Mouse (Mus musculus): ENCODE results near the gene Ndufs5. TPM values are rescaled to one million over a fixed set of nuclear protein-coding genes. Genes with fewer than 3 reads are reported as not detected.

Gene Ndufs5
- polyA plus RNA-seq, 1 experiment from 2014 or later = 362 TPM

DNA sequence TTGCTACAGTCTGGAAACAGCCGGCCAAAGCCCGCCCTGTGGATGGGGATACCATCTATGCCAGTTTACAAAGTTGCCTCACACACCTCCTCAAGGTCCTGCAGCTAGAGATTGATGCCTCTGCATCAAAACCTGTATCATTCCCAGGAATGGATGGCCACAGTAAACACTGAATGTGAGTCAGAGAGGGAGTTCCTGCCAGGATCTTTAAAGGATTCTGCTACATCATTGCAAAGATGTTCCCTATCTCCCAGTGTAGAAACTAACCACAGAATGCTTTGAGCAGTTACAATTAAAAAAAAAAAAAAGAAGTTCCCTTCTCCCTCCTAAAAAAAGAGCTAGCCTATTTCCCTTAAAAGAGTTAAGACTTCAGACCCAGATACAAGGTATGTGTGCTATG lies 12.7 kb downstream of the Ndufs5 start:
- WGBS = 95% methylated on average over 2 of the region's 2 CpGs
- no peaks in the 10 kb centered on the region for H3K27me3 ChIP-seq (replicated peaks; ENCODE audit: control insufficient read depth, insufficient read depth, low read length)
- H3K9me3 ChIP-seq (ENCODE audit: control insufficient read depth, low read length) = no peaks in the 10 kb centered on the region
- no peaks in the 10 kb centered on the region for H3K36me3 ChIP-seq (ENCODE audit: control insufficient read depth, insufficient read depth)
- H3K4me3 ChIP-seq (replicated peaks; ENCODE audit: low read length) = no peak overlapping the region
- H3K9ac ChIP-seq (replicated peaks; ENCODE audit: low read depth, low read length) = no peak overlapping the region
- ATAC-seq = no peak
- H3K4me1 ChIP-seq (replicated peaks; ENCODE audit: control insufficient read depth, insufficient read depth, low read length) = no peaks in the 10 kb centered on the region
- no peak overlapping the region for H3K4me2 ChIP-seq (ENCODE audit: low read length)
- H3K27ac ChIP-seq (ENCODE audit: low read length) = no peak overlapping the region

DNA sequence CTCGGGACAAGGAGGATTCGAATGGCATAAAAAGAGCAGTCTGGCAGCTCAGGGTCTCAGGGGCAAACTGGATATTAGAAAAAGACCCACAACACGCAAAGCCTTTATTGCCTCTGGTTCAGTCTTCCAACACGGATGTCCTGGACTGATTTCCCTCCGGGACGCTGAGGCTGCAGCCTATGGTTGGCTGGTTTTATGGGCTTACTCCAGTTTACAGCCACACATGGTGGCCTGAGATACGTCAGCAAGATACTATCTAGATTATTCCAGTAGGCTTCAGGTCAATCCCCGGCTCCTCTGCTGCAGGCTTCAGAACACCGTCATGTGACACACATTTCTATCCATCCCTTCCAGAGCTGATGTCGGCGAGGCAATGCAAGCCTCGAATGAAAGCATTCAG lies 24.6 kb downstream of the Ndufs5 start:
- Histone ChIP-seq H3K9me3 (ENCODE audit: control insufficient read depth, low read length) (no peaks in the 10 kb centered on the region), H3K4me3 (replicated peaks; ENCODE audit: low read length) (no peak overlapping the region), H3K4me1 (replicated peaks; ENCODE audit: control insufficient read depth, insufficient read depth, low read length) (no peaks in the 10 kb centered on the region), H3K36me3 (ENCODE audit: control insufficient read depth, insufficient read depth) (no peaks in the 10 kb centered on the region), H3K27ac (ENCODE audit: low read length) (no peak overlapping the region), H3K27me3 (replicated peaks; ENCODE audit: control insufficient read depth, insufficient read depth, low read length) (no peaks in the 10 kb centered on the region), H3K9ac (replicated peaks; ENCODE audit: low read depth, low read length) (no peak overlapping the region), H3K4me2 (ENCODE audit: low read length) (no peak overlapping the region)
- 89% methylated on average over 12 of the region's 12 CpGs for WGBS
- no peak for ATAC-seq

DNA sequence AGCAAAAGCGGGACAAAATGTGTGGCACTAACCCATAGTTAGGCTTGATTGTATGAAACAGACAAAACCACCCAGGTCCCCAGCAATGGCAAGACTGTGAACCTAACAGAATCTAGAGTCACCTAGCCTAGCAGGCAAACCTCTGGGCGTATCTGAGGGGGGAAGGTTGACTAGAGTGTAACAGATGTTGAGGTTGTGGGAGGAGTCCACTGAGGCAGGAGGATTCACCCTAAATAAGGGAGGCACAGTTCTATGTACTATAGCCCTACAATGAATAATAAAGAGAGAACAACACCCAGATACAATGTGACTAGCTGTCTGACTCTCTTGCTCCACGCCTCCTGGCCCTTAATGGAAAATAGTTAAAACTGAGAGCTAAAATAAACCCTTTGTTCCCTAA lies 25.9 kb downstream of the Ndufs5 start:
- H3K9me3 ChIP-seq (ENCODE audit: control insufficient read depth, low read length) = no peaks in the 10 kb centered on the region
- no peaks in the 10 kb centered on the region for H3K36me3 ChIP-seq (ENCODE audit: control insufficient read depth, insufficient read depth)
- 87% methylated on average over 3 of the region's 3 CpGs for WGBS
- no peak overlapping the region for H3K4me2 ChIP-seq (ENCODE audit: low read length)
- H3K4me3 ChIP-seq (replicated peaks; ENCODE audit: low read length) = no peak overlapping the region
- H3K27ac ChIP-seq (ENCODE audit: low read length) = no peak overlapping the region
- no peak for ATAC-seq
- no peak overlapping the region for H3K9ac ChIP-seq (replicated peaks; ENCODE audit: low read depth, low read length)
- no peaks in the 10 kb centered on the region for H3K27me3 ChIP-seq (replicated peaks; ENCODE audit: control insufficient read depth, insufficient read depth, low read length)
- no peaks in the 10 kb centered on the region for H3K4me1 ChIP-seq (replicated peaks; ENCODE audit: control insufficient read depth, insufficient read depth, low read length)

DNA sequence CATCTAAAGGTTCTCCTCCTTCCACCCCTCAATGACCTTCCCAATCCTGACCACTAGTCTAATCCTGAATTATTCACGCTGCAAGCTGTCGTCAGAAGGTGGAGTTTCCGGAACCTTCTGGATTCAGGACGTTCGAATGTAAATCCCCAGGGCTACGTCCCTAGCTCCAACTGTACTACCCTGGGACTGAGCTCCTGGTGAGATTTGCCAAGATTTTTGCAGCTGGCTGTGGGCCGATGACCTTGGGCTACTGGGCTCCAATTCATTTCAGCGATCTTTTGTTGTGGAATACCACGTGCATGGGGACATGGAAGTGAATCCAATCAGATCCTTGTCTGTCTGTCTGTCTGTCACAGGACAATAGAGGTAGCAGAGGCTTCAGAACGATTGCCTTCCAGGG lies 27.7 kb downstream of the Ndufs5 start:
- Histone ChIP-seq H3K4me3 (replicated peaks; ENCODE audit: low read length) (no peak overlapping the region), H3K27ac (ENCODE audit: low read length) (no peak overlapping the region), H3K9ac (replicated peaks; ENCODE audit: low read depth, low read length) (no peak overlapping the region), H3K27me3 (replicated peaks; ENCODE audit: control insufficient read depth, insufficient read depth, low read length) (no peaks in the 10 kb centered on the region), H3K4me1 (replicated peaks; ENCODE audit: control insufficient read depth, insufficient read depth, low read length) (peaks cover 7% of the 10 kb centered on the region), H3K4me2 (ENCODE audit: low read length) (no peak overlapping the region), H3K9me3 (ENCODE audit: control insufficient read depth, low read length) (no peaks in the 10 kb centered on the region), H3K36me3 (ENCODE audit: control insufficient read depth, insufficient read depth) (no peaks in the 10 kb centered on the region)
- ATAC-seq = no peak
- WGBS = 85% methylated on average over 10 of the region's 10 CpGs

DNA sequence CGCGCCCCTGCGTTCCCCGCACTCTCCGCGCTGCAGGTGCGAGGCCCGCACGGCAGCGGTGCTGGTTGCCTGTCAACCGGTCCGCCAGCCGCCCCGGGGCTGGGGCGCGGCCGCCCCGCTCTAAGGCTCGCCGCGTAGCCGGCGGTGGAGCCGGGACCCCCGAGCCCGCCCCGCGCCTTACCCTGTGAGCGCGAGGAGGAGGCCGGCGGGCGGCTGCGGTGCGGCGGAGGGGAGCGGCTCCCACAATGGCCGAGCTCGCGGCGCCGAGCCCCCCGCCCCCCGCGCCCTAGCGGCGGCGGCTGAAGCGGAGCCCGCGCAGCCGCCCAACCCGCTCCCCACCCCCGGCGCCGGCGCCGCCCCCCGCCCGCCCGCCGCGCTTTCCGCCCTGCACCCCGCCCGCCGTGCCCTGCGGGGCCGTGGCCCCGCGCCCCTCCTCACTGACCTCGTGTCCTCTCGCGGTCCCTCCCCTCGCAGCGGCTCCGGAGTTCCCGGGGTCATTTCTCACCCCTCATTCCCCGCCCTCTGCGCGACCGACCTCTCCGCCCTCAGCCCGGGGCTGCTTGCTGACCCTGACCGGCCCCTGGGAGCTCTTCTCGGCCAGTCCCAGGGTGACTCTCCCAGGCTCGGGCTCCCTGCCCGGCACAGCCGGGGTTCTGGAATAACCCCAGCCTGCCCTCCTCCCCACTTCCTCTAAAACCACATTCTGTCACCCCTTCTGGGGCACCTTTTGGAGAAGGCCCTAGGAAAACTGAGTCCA lies 30.8 kb downstream of the Ndufs5 start:
- WGBS = under 1% methylated on average over 49 of the region's 89 CpGs
- H3K4me3 ChIP-seq (replicated peaks; ENCODE audit: low read length) = peak overlapping the region; percentile 90
- peak overlapping the region; percentile 89 for H3K27ac ChIP-seq (ENCODE audit: low read length)
- H3K4me2 ChIP-seq (ENCODE audit: low read length) = peak overlapping the region; percentile 67
- no peaks in the 10 kb centered on the region for H3K27me3 ChIP-seq (replicated peaks; ENCODE audit: control insufficient read depth, insufficient read depth, low read length)
- no peaks in the 10 kb centered on the region for H3K36me3 ChIP-seq (ENCODE audit: control insufficient read depth, insufficient read depth)
- peaks cover 20% of the 10 kb centered on the region for H3K4me1 ChIP-seq (replicated peaks; ENCODE audit: control insufficient read depth, insufficient read depth, low read length)
- peak overlapping the region; percentile 98 for H3K9ac ChIP-seq (replicated peaks; ENCODE audit: low read depth, low read length)
- H3K9me3 ChIP-seq (ENCODE audit: control insufficient read depth, low read length) = no peaks in the 10 kb centered on the region
- peak; percentile 60 for ATAC-seq

DNA sequence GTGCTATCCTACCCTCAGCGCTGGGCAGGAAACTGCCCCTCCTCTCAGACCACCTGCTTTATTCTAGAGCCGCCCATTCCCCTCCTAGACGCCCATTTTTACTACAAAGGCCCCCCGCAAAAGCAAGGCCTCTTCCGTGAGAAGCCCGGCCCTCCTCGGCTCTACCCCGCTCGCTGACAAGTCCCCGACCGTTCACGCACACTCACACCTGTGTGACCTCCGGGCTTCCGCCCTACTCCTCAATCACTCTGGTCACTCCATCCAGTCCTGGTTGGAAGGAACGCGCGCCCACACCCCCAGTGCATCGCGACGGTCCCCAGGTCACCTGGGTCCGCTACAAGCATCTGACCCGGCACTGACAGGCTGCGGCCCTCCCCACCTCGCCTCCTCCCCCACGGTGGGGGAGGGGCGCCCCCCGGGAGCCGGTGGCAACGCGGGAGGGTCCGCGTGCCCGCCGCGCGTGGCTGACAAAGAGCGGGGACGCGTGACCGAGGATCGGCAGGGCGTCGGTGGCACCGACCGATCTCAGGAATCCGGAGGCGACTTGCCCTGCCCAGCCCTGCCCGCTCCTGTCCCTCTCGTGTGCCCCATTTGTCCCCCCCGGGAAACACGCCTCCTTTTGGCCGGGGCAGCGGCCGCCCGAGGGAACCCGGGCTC lies 31.5 kb downstream of the Ndufs5 start:
- H3K4me2 ChIP-seq (ENCODE audit: low read length) = peak overlapping the region; percentile 67
- H3K36me3 ChIP-seq (ENCODE audit: control insufficient read depth, insufficient read depth) = no peaks in the 10 kb centered on the region
- H3K4me1 ChIP-seq (replicated peaks; ENCODE audit: control insufficient read depth, insufficient read depth, low read length) = peaks cover 21% of the 10 kb centered on the region
- peak overlapping the region; percentile 98 for H3K9ac ChIP-seq (replicated peaks; ENCODE audit: low read depth, low read length)
- H3K4me3 ChIP-seq (replicated peaks; ENCODE audit: low read length) = peak overlapping the region; percentile 90
- H3K27me3 ChIP-seq (replicated peaks; ENCODE audit: control insufficient read depth, insufficient read depth, low read length) = no peaks in the 10 kb centered on the region
- H3K9me3 ChIP-seq (ENCODE audit: control insufficient read depth, low read length) = no peaks in the 10 kb centered on the region
- under 1% methylated on average over 56 of the region's 56 CpGs for WGBS
- ATAC-seq = peak; percentile 47
- peak overlapping the region; percentile 89 for H3K27ac ChIP-seq (ENCODE audit: low read length)

DNA sequence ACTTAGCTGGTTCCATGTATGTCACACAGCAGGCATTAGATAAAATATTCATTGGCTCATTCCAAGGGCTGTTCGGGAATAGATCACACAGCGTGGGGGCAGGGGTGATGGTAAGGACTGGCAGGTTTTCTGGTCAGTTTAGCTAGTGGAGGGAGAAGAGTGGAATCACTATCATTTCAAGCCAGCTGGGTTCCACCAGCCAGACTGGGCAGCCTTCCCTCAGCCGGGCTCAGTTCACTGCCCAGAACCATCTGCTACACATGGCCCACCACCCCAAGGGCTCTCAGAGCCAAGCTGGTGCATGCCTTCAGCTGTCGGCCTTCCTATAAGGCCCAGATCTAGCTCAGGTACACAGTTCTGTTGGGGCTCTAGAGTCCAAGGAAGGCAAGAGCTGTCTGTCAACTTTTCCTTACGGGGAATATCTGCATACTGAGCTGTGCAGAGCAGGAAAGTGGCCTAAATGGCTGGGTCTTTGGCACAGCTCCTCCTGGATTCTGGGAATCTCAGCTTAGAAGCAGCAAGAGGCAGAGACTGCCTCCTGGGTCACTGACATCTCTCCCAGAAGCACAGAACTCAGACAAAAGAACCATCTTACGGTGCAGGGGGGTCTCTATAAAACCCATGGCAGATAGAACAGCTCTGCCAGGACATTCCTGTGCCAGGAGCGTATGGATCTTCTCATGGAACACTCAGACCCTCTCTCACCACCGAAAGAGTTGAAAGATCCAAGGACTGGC lies 32.3 kb downstream of the Ndufs5 start:
- Histone ChIP-seq H3K4me2 (ENCODE audit: low read length) (peak overlapping the region; percentile 67), H3K4me1 (replicated peaks; ENCODE audit: control insufficient read depth, insufficient read depth, low read length) (peaks cover 28% of the 10 kb centered on the region), H3K36me3 (ENCODE audit: control insufficient read depth, insufficient read depth) (no peaks in the 10 kb centered on the region), H3K9ac (replicated peaks; ENCODE audit: low read depth, low read length) (peak overlapping the region; percentile 98), H3K27me3 (replicated peaks; ENCODE audit: control insufficient read depth, insufficient read depth, low read length) (no peaks in the 10 kb centered on the region), H3K27ac (ENCODE audit: low read length) (peak overlapping the region; percentile 89), H3K9me3 (ENCODE audit: control insufficient read depth, low read length) (no peaks in the 10 kb centered on the region), H3K4me3 (replicated peaks; ENCODE audit: low read length) (peak overlapping the region; percentile 90)
- 0 out of 2 replicates have a peak, but pooled peaks have one; percentile 3 for ATAC-seq
- WGBS = 34% methylated on average over 8 of the region's 8 CpGs

DNA sequence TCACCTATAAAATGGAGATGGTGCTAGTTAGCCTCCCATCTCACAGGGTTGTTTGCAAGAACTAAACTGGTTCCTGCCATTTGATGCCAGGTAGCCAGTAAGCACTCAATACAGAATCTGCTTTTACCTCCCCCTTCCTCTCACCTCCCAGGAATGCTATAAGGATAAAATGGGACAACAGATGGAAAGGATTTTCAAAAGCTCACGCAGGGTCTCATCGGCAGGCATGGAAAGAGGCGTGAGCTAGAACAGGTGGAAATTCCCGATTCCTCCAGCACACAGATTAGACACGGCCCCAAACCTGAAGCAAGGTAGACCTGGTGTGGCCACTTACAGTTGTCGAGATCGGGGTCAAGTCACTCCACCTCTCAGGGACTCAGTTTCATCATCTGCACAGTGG lies 33.0 kb downstream of the Ndufs5 start:
- no peak for ATAC-seq
- Histone ChIP-seq H3K27ac (ENCODE audit: low read length) (no peak overlapping the region), H3K4me1 (replicated peaks; ENCODE audit: control insufficient read depth, insufficient read depth, low read length) (peaks cover 28% of the 10 kb centered on the region), H3K4me2 (ENCODE audit: low read length) (peak overlapping the region; percentile 67), H3K9me3 (ENCODE audit: control insufficient read depth, low read length) (no peaks in the 10 kb centered on the region), H3K9ac (replicated peaks; ENCODE audit: low read depth, low read length) (peak overlapping the region; percentile 26; the same call in 1 of the 2 replicates), H3K36me3 (ENCODE audit: control insufficient read depth, insufficient read depth) (no peaks in the 10 kb centered on the region), H3K27me3 (replicated peaks; ENCODE audit: control insufficient read depth, insufficient read depth, low read length) (no peaks in the 10 kb centered on the region), H3K4me3 (replicated peaks; ENCODE audit: low read length) (peak overlapping the region; percentile 90)
- WGBS = 68% methylated on average over 7 of the region's 7 CpGs

DNA sequence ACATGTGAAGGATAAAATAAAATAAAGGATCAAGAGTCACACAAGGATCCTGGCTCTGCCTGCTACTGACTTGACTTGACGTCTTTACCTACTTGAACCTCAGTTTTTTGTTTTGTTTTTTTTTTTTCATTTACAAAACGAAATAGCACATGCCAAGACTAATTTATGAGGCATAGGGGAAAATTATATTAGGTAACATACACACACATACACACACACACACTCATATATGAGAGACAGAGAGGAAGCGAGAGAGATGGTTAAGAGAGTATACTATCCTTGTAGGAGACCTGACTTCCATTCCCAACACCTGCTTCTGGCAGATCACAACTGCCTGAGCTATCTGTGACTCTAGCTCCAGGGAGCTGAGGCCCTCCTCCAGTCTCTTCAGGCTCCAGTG lies 33.7 kb downstream of the Ndufs5 start, which contains the start of gene Macf1:
Gene Macf1 (minus strand): TSS at position 101 of the 400 bp plus-strand sequence.
- peak within 1 kb of the TSS; percentile 90 for H3K4me3 ChIP-seq (replicated peaks; ENCODE audit: low read length)
- H3K9ac ChIP-seq (replicated peaks; ENCODE audit: low read depth, low read length) = peak within 1 kb of the TSS; percentile 26; the same call in 1 of the 2 replicates
- ATAC-seq = no peak
- WGBS = 84% methylated on average over 3 of the region's 3 CpGs
- H3K9me3 ChIP-seq (ENCODE audit: control insufficient read depth, low read length) = no peaks in the 10 kb centered on the region
- H3K27me3 ChIP-seq (replicated peaks; ENCODE audit: control insufficient read depth, insufficient read depth, low read length) = no peaks in the 10 kb centered on the region
- peak within 1 kb of the TSS; percentile 67 for H3K4me2 ChIP-seq (ENCODE audit: low read length)
- peaks cover 28% of the 10 kb centered on the region for H3K4me1 ChIP-seq (replicated peaks; ENCODE audit: control insufficient read depth, insufficient read depth, low read length)
- H3K27ac ChIP-seq (ENCODE audit: low read length) = no peak within 1 kb of the TSS
- H3K36me3 ChIP-seq (ENCODE audit: control insufficient read depth, insufficient read depth) = peaks cover 1% of the 10 kb centered on the region; the same call in 1 of the 2 replicates
